Mouse (Mus musculus) hindbrain, embryonic 10.5 days (tissue): ENCODE measurements at regions not wholly inside any gene's neighbourhood (a gene's known extent, or its start where the extent isn't known, plus 50 kb on each side); places are given as distances from the start of the nearest gene placed in this dataset.

Experiments used
- DNase-seq: peaks from one replicate; pipeline ENCODE4 v3.0.0-alpha.2; 2017; ENCODE audit warnings: low spot score
- H3K27ac ChIP-seq: fragments of 300-500 bp; sonication (generic); 2 replicates; pipeline ENCODE4 v1.5.1; 2016; ENCODE audit warnings: mild to moderate bottlenecking, moderate library complexity
- H3K27me3 ChIP-seq: fragments of 300-500 bp; sonication (generic); 2 replicates; pipeline ENCODE4 v1.6.1; 2016; ENCODE audit warnings: mild to moderate bottlenecking; ENCODE audit not compliant: poor library complexity, insufficient read depth, severe bottlenecking
- H3K36me3 ChIP-seq: fragments of 300-500 bp; sonication (generic); 2 replicates; pipeline ENCODE4 v1.6.1; 2016; ENCODE audit warnings: mild to moderate bottlenecking, moderate library complexity
- H3K4me1 ChIP-seq: fragments of 300-500 bp; sonication (generic); replicated peaks from 2 replicates; pipeline ENCODE4 v1.6.1; 2016; ENCODE audit warnings: mild to moderate bottlenecking
- H3K4me3 ChIP-seq: fragments of 300-500 bp; sonication (generic); 2 replicates; pipeline ENCODE4 v1.5.1; 2016; ENCODE audit warnings: mild to moderate bottlenecking, moderate library complexity
- H3K9me3 ChIP-seq: fragments of 300-500 bp; sonication (generic); 2 replicates; pipeline ENCODE4 v1.6.1; 2016; ENCODE audit warnings: mild to moderate bottlenecking, moderate library complexity
- WGBS: fragments of 180-500 bp; shearing (Covaris S2); methylation state at CpG from one replicate; pipeline ENCODE4 v1.1.7; 2016; 5-methylcytosine and 5-hydroxymethylcytosine counted together

GRCm38 (mm10) chr3:123828790-123829189, 138.1 kb upstream of the Ndst3 start:
- DNase-seq = no peak
- 81% methylated on average over 6 of the region's 6 CpGs for WGBS
- Histone ChIP-seq H3K27ac (no peak overlapping the region), H3K4me1 (no peaks in the 10 kb centered on the region), H3K27me3 (no peaks in the 10 kb centered on the region), H3K36me3 (no peaks in the 10 kb centered on the region), H3K9me3 (no peaks in the 10 kb centered on the region), H3K4me3 (no peak overlapping the region)

- H3K27me3 ChIP-seq = no peaks in the 10 kb centered on the region
- WGBS = 89% methylated on average over 10 of the region's 10 CpGs
- H3K27ac ChIP-seq = no peak overlapping the region
- H3K4me3 ChIP-seq = no peak overlapping the region
- DNase-seq = no peak
- no peaks in the 10 kb centered on the region for H3K4me1 ChIP-seq
- H3K9me3 ChIP-seq = no peaks in the 10 kb centered on the region
- H3K36me3 ChIP-seq = no peaks in the 10 kb centered on the region
Measured at GRCm38 (mm10) chr3:123838385-123839170, 147.9 kb upstream of the Ndst3 start.

GRCm38 (mm10) chr3:123846554-123846953, 155.9 kb upstream of the Ndst3 start:
- H3K4me1 ChIP-seq = no peaks in the 10 kb centered on the region
- no peak overlapping the region for H3K4me3 ChIP-seq
- DNase-seq = no peak
- no peaks in the 10 kb centered on the region for H3K27me3 ChIP-seq
- no peaks in the 10 kb centered on the region for H3K36me3 ChIP-seq
- no peaks in the 10 kb centered on the region for H3K9me3 ChIP-seq
- H3K27ac ChIP-seq = no peak overlapping the region
- 85% methylated on average over 1 of the region's 1 CpGs for WGBS

- Histone ChIP-seq H3K27ac (no peak overlapping the region), H3K36me3 (no peaks in the 10 kb centered on the region), H3K9me3 (no peaks in the 10 kb centered on the region), H3K4me1 (no peaks in the 10 kb centered on the region), H3K27me3 (no peaks in the 10 kb centered on the region), H3K4me3 (no peak overlapping the region)
- no peak for DNase-seq
- WGBS = 86% methylated on average over 2 of the region's 2 CpGs
Measured at GRCm38 (mm10) chr3:123848663-123849062, 158.0 kb upstream of the Ndst3 start.

- Histone ChIP-seq H3K9me3 (no peaks in the 10 kb centered on the region), H3K36me3 (no peaks in the 10 kb centered on the region), H3K27me3 (no peaks in the 10 kb centered on the region), H3K4me3 (no peak overlapping the region), H3K27ac (no peak overlapping the region), H3K4me1 (no peaks in the 10 kb centered on the region)
- no peak for DNase-seq
- 88% methylated on average over 3 of the region's 3 CpGs for WGBS
Measured at GRCm38 (mm10) chr3:123852889-123853288, 162.2 kb upstream of the Ndst3 start.

- no peak overlapping the region for H3K27ac ChIP-seq
- no peaks in the 10 kb centered on the region for H3K36me3 ChIP-seq
- WGBS = 91% methylated on average over 2 of the region's 2 CpGs
- H3K27me3 ChIP-seq = no peaks in the 10 kb centered on the region
- no peaks in the 10 kb centered on the region for H3K9me3 ChIP-seq
- no peaks in the 10 kb centered on the region for H3K4me1 ChIP-seq
- no peak overlapping the region for H3K4me3 ChIP-seq
- no peak for DNase-seq
Measured at GRCm38 (mm10) chr3:123873709-123874108, 183.1 kb upstream of the Ndst3 start.

GRCm38 (mm10) chr3:123893691-123894090, 203.0 kb upstream of the Ndst3 start:
- peak overlapping the region; percentile 35; the same call in 1 of the 2 replicates for H3K27ac ChIP-seq
- no peaks in the 10 kb centered on the region for H3K27me3 ChIP-seq
- no peaks in the 10 kb centered on the region for H3K9me3 ChIP-seq
- peaks cover 6% of the 10 kb centered on the region for H3K4me1 ChIP-seq
- no peaks in the 10 kb centered on the region for H3K36me3 ChIP-seq
- H3K4me3 ChIP-seq = no peak overlapping the region
- WGBS = 34% methylated on average over 3 of the region's 3 CpGs
- DNase-seq = no peak

- Histone ChIP-seq H3K27ac (peak overlapping the region; percentile 62), H3K4me3 (no peak overlapping the region), H3K9me3 (no peaks in the 10 kb centered on the region), H3K4me1 (peaks cover 9% of the 10 kb centered on the region), H3K36me3 (no peaks in the 10 kb centered on the region), H3K27me3 (no peaks in the 10 kb centered on the region)
- 24% methylated on average over 9 of the region's 9 CpGs for WGBS
- peak; percentile 15 for DNase-seq
Measured at GRCm38 (mm10) chr3:123905928-123906721, 215.5 kb upstream of the Ndst3 start.

GRCm38 (mm10) chr3:123918140-123918539, 227.5 kb upstream of the Ndst3 start:
- Histone ChIP-seq H3K27ac (no peak overlapping the region), H3K9me3 (no peaks in the 10 kb centered on the region), H3K36me3 (no peaks in the 10 kb centered on the region), H3K4me1 (no peaks in the 10 kb centered on the region), H3K27me3 (no peaks in the 10 kb centered on the region), H3K4me3 (no peak overlapping the region)
- 71% methylated on average over 3 of the region's 3 CpGs for WGBS
- no peak for DNase-seq

- no peaks in the 10 kb centered on the region for H3K36me3 ChIP-seq
- no peaks in the 10 kb centered on the region for H3K27me3 ChIP-seq
- H3K4me1 ChIP-seq = no peaks in the 10 kb centered on the region
- no peaks in the 10 kb centered on the region for H3K9me3 ChIP-seq
- no peak overlapping the region for H3K4me3 ChIP-seq
- no peak for DNase-seq
- WGBS = 85% methylated on average over 6 of the region's 6 CpGs
- H3K27ac ChIP-seq = no peak overlapping the region
Measured at GRCm38 (mm10) chr3:123952121-123952520, 261.5 kb upstream of the Ndst3 start.

GRCm38 (mm10) chr3:123967373-123967772, 276.7 kb upstream of the Ndst3 start:
- H3K27me3 ChIP-seq = no peaks in the 10 kb centered on the region
- no peak overlapping the region for H3K4me3 ChIP-seq
- H3K9me3 ChIP-seq = no peaks in the 10 kb centered on the region
- 94% methylated on average over 3 of the region's 3 CpGs for WGBS
- no peaks in the 10 kb centered on the region for H3K4me1 ChIP-seq
- no peak for DNase-seq
- no peaks in the 10 kb centered on the region for H3K36me3 ChIP-seq
- H3K27ac ChIP-seq = no peak overlapping the region

GRCm38 (mm10) chr3:123972367-123972766, 281.7 kb upstream of the Ndst3 start:
- no peak overlapping the region for H3K27ac ChIP-seq
- no peaks in the 10 kb centered on the region for H3K36me3 ChIP-seq
- H3K4me3 ChIP-seq = no peak overlapping the region
- WGBS = 80% methylated on average over 3 of the region's 3 CpGs
- H3K4me1 ChIP-seq = no peaks in the 10 kb centered on the region
- no peaks in the 10 kb centered on the region for H3K27me3 ChIP-seq
- no peak for DNase-seq
- H3K9me3 ChIP-seq = no peaks in the 10 kb centered on the region

- no peak for DNase-seq
- no peak overlapping the region for H3K4me3 ChIP-seq
- H3K9me3 ChIP-seq = no peaks in the 10 kb centered on the region
- 77% methylated on average over 16 of the region's 16 CpGs for WGBS
- H3K27ac ChIP-seq = no peak overlapping the region
- H3K36me3 ChIP-seq = no peaks in the 10 kb centered on the region
- H3K4me1 ChIP-seq = no peaks in the 10 kb centered on the region
- H3K27me3 ChIP-seq = no peaks in the 10 kb centered on the region
Measured at GRCm38 (mm10) chr3:123973806-123974576, 283.3 kb upstream of the Ndst3 start.
